Mouse (Mus musculus) cerebellum, adult (tissue): Measurements from ENCODE around the gene Slc39a11.
A peak's percentile ranks its signal among the peaks of the same experiment; 100 is the strongest.
"Not testable (repeated sequence)": the region's sequence is repeated elsewhere in the genome, so short reads cannot be mapped to it uniquely, and the experiment has no call there.

Experiments used
- ATAC-seq: cut with Nextera tagmentation; 2 replicates; pipeline ENCODE4 v1.9.2; 2017; ENCODE audit warnings: mild to moderate bottlenecking, moderate library complexity, mixed read lengths; ENCODE audit not compliant: insufficient number of reproducible peaks, low FRiP score, low TSS enrichment

Gene Slc39a11

GRCm38 (mm10) chr11:113607556-113607955 is 42.3 kb downstream of the Slc39a11 start:
- ATAC-seq: no peak

- no peak for ATAC-seq
These were observed 48.1 kb downstream of the Slc39a11 start for GRCm38 (mm10) chr11:113601616-113602343.

- peak; percentile 26; the same call in 1 of the 2 replicates for ATAC-seq
These were observed 49.2 kb downstream of the Slc39a11 start for GRCm38 (mm10) chr11:113600526-113601245.

GRCm38 (mm10) chr11:113597632-113598031 is 52.2 kb downstream of the Slc39a11 start:
- ATAC-seq: no peak

GRCm38 (mm10) chr11:113595144-113595543 is 54.7 kb downstream of the Slc39a11 start:
- ATAC-seq: no peak

- ATAC-seq: no peak
These were observed 60.9 kb downstream of the Slc39a11 start for GRCm38 (mm10) chr11:113588936-113589335.

- ATAC-seq: no peak
These were observed 63.5 kb downstream of the Slc39a11 start for GRCm38 (mm10) chr11:113586423-113586822.

GRCm38 (mm10) chr11:113583879-113584661 is 65.8 kb downstream of the Slc39a11 start:
- ATAC-seq: no peak

GRCm38 (mm10) chr11:113577221-113577620 is 72.7 kb downstream of the Slc39a11 start:
- no peak for ATAC-seq

GRCm38 (mm10) chr11:113572641-113573040 is 77.2 kb downstream of the Slc39a11 start:
- ATAC-seq: no peak

GRCm38 (mm10) chr11:113571616-113572015 is 78.3 kb downstream of the Slc39a11 start:
- ATAC-seq: no peak

- no peak for ATAC-seq
These were observed 80.9 kb downstream of the Slc39a11 start for GRCm38 (mm10) chr11:113568999-113569398.

GRCm38 (mm10) chr11:113567926-113568325 is 82.0 kb downstream of the Slc39a11 start:
- not testable (repeated sequence) for ATAC-seq

GRCm38 (mm10) chr11:113565006-113565995 is 84.6 kb downstream of the Slc39a11 start:
- peak; percentile 76 for ATAC-seq

GRCm38 (mm10) chr11:113562326-113562725 is 87.6 kb downstream of the Slc39a11 start:
- no peak for ATAC-seq

GRCm38 (mm10) chr11:113560150-113560549 is 89.7 kb downstream of the Slc39a11 start:
- ATAC-seq: no peak

- no peak for ATAC-seq
These were observed 91.4 kb downstream of the Slc39a11 start for GRCm38 (mm10) chr11:113558505-113558904.

- no peak for ATAC-seq
These were observed 93.7 kb downstream of the Slc39a11 start for GRCm38 (mm10) chr11:113556142-113556541.

- no peak for ATAC-seq
These were observed 95.0 kb downstream of the Slc39a11 start for GRCm38 (mm10) chr11:113554701-113555360.
